Mouse (Mus musculus) intestine, embryonic 15.5 days (tissue): ENCODE data around the gene Gcc1. TPM values are rescaled to one million over a fixed set of nuclear protein-coding genes. Genes with fewer than 3 reads are reported as not detected.

Experiments used
- ATAC-seq: fragments of 200-750 bp; cut with Nextera tagmentation; 2 replicates; pipeline ENCODE4 v1.8.0; 2017; ENCODE audit warnings: moderate TSS enrichment, moderate library complexity
- H3K27ac ChIP-seq: fragments of 300-500 bp; sonication (generic); 2 replicates; pipeline ENCODE4 v1.5.1; 2015; ENCODE audit warnings: mild to moderate bottlenecking, inconsistent platforms
- H3K27me3 ChIP-seq: fragments of 300-500 bp; sonication (generic); replicated peaks from 2 replicates; pipeline ENCODE4 v1.6.1; 2015; ENCODE audit warnings: inconsistent platforms
- H3K36me3 ChIP-seq: fragments of 300-500 bp; sonication (generic); 2 replicates; pipeline ENCODE4 v1.6.1; 2015; ENCODE audit warnings: inconsistent platforms
- H3K4me1 ChIP-seq: fragments of 300-500 bp; sonication (generic); replicated peaks from 2 replicates; pipeline ENCODE4 v1.6.1; 2015; ENCODE audit warnings: inconsistent platforms
- H3K4me2 ChIP-seq: fragments of 300-500 bp; sonication (generic); replicated peaks from 2 replicates; pipeline ENCODE4 v1.6.1; 2015; ENCODE audit warnings: mild to moderate bottlenecking, inconsistent platforms
- H3K4me3 ChIP-seq: fragments of 300-500 bp; sonication (generic); replicated peaks from 2 replicates; pipeline ENCODE4 v1.5.1; 2015; ENCODE audit warnings: inconsistent platforms
- H3K9ac ChIP-seq: fragments of 300-500 bp; sonication (generic); 2 replicates; pipeline ENCODE4 v1.6.1; 2015; ENCODE audit warnings: inconsistent platforms
- H3K9me3 ChIP-seq: fragments of 300-500 bp; sonication (generic); 2 replicates; pipeline ENCODE4 v1.6.1; 2016; ENCODE audit warnings: inconsistent platforms
- whole genome bisulfite sequencing: fragments of 180-500 bp; shearing (Covaris S2); methylation state at CpG from one replicate; pipeline ENCODE4 v1.1.7; 2015; 5-methylcytosine and 5-hydroxymethylcytosine counted together
- polyA plus RNA-seq: library from polyadenylated mRNA; unstranded; fragments of >200 nt; fragmentation: Nextera tagmentation; extraction: Ambion mirVana; gene quantifications from 2 replicates; pipeline ENCODE4 v1.2.1, GENCODE M21; 2015

Gene Gcc1
- polyA plus RNA-seq, 1 experiment from 2014 or later = 8.5 TPM

DNA sequence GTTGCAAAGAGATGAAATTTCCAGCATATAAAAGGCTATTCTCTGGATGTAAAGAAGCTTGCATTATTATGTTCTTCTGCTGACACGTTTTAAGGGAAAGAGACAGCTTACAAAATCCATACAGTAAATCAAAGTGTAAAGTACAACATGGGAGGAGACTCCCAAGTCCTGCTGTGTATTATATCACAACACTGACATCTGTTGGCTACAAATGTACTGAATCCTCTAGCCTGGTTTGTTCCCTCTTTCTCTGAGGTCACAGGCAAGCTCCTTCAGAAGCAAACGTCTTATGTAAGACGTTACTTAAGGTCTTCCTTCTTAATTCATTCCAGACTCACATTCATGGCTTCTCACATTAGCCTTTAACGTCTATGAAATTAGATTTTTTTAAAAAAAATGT, 46.2 kb downstream of the Gcc1 start:
- no peak for ATAC-seq
- no peaks in the 10 kb centered on the region for H3K27me3 ChIP-seq
- H3K4me2 ChIP-seq = no peak overlapping the region
- H3K27ac ChIP-seq = no peak overlapping the region
- no peaks in the 10 kb centered on the region for H3K4me1 ChIP-seq
- no peak overlapping the region for H3K4me3 ChIP-seq
- no peaks in the 10 kb centered on the region for H3K36me3 ChIP-seq
- WGBS = 38% methylated on average over 4 of the region's 4 CpGs
- H3K9me3 ChIP-seq = no peaks in the 10 kb centered on the region
- no peak overlapping the region for H3K9ac ChIP-seq

DNA sequence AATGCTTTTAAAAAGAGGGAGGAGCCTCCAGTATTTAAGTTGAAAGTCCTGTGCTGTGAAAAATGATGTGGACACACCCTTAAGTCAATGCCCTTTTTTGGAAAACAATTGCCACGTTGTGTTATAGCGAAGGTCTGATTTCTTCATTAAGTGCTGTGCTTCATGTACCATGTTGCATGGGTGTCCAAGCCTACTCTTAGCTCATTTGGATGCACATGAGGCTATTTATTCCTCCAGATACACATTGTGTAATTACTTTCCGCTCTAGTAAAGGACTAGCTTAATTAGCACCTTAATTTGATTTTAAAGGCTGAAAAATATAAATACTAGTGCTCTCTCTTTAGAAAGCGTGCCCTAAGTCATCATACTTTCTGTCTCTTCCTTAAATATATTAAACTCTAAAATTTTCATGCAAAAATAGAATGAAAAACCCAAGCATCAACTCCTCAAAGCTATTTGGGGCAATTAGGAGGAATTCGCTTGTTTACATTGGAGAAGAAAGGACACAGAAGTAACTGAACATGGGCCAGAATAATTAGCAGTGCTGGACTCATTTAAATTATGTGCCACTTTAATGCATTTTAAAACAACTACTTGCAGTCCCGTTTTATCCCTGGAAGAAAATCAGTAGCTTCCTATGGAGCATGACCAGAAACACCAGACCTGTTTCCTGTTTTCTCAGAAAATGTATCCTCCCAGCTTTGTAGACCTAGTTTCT, 58.1 kb downstream of the Gcc1 start:
- no peaks in the 10 kb centered on the region for H3K36me3 ChIP-seq
- no peak for ATAC-seq
- no peak overlapping the region for H3K4me3 ChIP-seq
- H3K9ac ChIP-seq = no peak overlapping the region
- H3K9me3 ChIP-seq = no peaks in the 10 kb centered on the region
- no peak overlapping the region for H3K27ac ChIP-seq
- H3K27me3 ChIP-seq = no peaks in the 10 kb centered on the region
- no peak overlapping the region for H3K4me2 ChIP-seq
- no peaks in the 10 kb centered on the region for H3K4me1 ChIP-seq
- WGBS = 85% methylated on average over 6 of the region's 6 CpGs

DNA sequence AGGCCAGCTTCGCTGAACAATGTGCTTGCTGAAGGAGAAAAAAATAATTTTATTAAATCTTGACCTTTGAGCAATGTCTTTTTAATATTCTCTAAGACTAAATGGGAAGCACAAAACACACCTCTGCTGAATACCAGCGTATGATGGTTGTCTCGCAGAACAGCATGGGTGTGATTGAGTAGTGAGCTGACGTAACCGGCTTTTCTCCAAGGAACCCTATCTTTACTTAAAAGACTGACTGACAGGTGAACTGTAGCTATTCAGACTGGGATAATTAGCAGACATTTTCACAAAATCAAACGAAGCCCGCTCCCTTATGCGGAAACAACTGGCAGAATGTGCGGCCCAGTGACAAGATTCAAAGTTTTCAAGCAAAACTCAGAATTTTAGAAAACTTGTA, 60.6 kb downstream of the Gcc1 start:
- H3K4me2 ChIP-seq = no peak overlapping the region
- no peak for ATAC-seq
- no peaks in the 10 kb centered on the region for H3K27me3 ChIP-seq
- no peaks in the 10 kb centered on the region for H3K36me3 ChIP-seq
- 94% methylated on average over 9 of the region's 9 CpGs for WGBS
- no peaks in the 10 kb centered on the region for H3K9me3 ChIP-seq
- H3K4me3 ChIP-seq = no peak overlapping the region
- H3K9ac ChIP-seq = no peak overlapping the region
- H3K27ac ChIP-seq = no peak overlapping the region
- H3K4me1 ChIP-seq = no peaks in the 10 kb centered on the region

Other genes starting within 250 kb of the Gcc1 start
- 25.9 and 28.2 TPM in 2 replicates for gene Zfp800, start 30.4 kb downstream of the Gcc1 start, polyA plus RNA-seq
- 267 and 282 TPM in 2 replicates for gene Arf5, start 4.8 kb downstream of the Gcc1 start, polyA plus RNA-seq
- gene Fscn3, start 601 bp downstream of the Gcc1 start, polyA plus RNA-seq = not detected in 2 replicates
- gene Pax4, start 21.0 kb upstream of the Gcc1 start, polyA plus RNA-seq = 2.2 and 2.9 TPM in 2 replicates
- 128 and 138 TPM in 2 replicates for gene Snd1, start 46.7 kb upstream of the Gcc1 start, polyA plus RNA-seq